8 mouse cellular contexts compared by ENCODE assay signal in the genomic region with DNA sequence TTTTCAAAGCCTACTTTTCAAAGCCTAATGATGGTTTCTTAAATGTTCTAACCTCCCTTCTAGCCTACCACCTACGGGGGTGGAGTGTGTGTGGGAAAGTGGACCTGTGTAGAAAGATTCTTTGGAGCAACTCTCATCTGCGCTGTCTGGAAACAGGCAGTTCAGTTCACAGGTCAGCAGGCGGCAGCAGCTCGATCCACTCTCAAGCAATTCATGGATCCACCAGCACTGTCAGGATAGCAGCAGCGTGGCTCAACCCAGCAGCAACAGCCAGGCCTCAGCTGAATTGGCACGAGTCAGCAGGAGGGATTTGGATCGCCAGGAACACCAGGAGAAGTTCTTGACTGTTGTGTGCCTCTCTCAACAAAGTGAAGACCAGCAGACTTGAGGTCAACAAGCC. TPM values are rescaled to one million over a fixed set of nuclear protein-coding genes. Genes with fewer than 3 reads are reported as not detected.
DNase-seq lines count a peak whose midpoint lies in the region; ATAC-seq and TF ChIP-seq lines count a peak whose summit lies in the region.

No protein-coding gene starts in this region.

- peak; percentile 58 for DNase-seq in embryo, embryonic 10 days (ENCODE audit: low spot score)
- DNase-seq in embryo, embryonic 9.5 days (ENCODE audit: extremely low spot score), result no peak
- peak; percentile 44 for DNase-seq in kidney, postnatal 0 days (ENCODE audit: low spot score)
- DNase-seq in ES-CJ7 (ENCODE audit: low read depth, low spot score), result peak; percentile 46
- peak; percentile 46 for DNase-seq in kidney, postnatal 14 days
- DNase-seq in Muller cell, postnatal 12 days (ENCODE audit: inconsistent ontology term), result no peak
- DNase-seq in forebrain, embryonic 11.5 days (ENCODE audit: low spot score), result no peak

- H3K9ac ChIP-seq in kidney, postnatal 0 days (ENCODE audit: low read depth, low read length), result no peak overlapping the region
- no peak overlapping the region for H3K9ac ChIP-seq in kidney, embryonic 14.5 days (ENCODE audit: low read depth, low read length)
- H3K9ac ChIP-seq in forebrain, embryonic 11.5 days (ENCODE audit: low read length), result no peak overlapping the region

- no peaks in the 10 kb centered on the region for H3K4me1 ChIP-seq in kidney, postnatal 0 days (replicated peaks; ENCODE audit: insufficient read depth, low read length)
- H3K4me1 ChIP-seq in kidney, embryonic 14.5 days (ENCODE audit: control insufficient read depth, insufficient read depth, low read length), result no peaks in the 10 kb centered on the region
- no peaks in the 10 kb centered on the region for H3K4me1 ChIP-seq in forebrain, embryonic 11.5 days (replicated peaks; ENCODE audit: control insufficient read depth, insufficient read depth, low read length)

- H3K27ac ChIP-seq in kidney, postnatal 0 days, result no peak overlapping the region
- H3K27ac ChIP-seq in kidney, embryonic 14.5 days (ENCODE audit: low read depth, low read length), result no peak overlapping the region
- no peak overlapping the region for H3K27ac ChIP-seq in forebrain, embryonic 11.5 days (ENCODE audit: low read depth, low read length)

- WGBS in kidney, postnatal 0 days, result 48% methylated on average over 7 of the region's 7 CpGs
- WGBS in kidney, embryonic 14.5 days, result 48% methylated on average over 7 of the region's 7 CpGs
- WGBS in forebrain, embryonic 11.5 days, result 46% methylated on average over 7 of the region's 7 CpGs

- no peaks in the 10 kb centered on the region for H3K9me3 ChIP-seq in kidney, postnatal 0 days (replicated peaks; ENCODE audit: low read length)
- H3K9me3 ChIP-seq in kidney, embryonic 14.5 days (ENCODE audit: control insufficient read depth, low read length), result no peaks in the 10 kb centered on the region
- H3K9me3 ChIP-seq in forebrain, embryonic 11.5 days (ENCODE audit: control insufficient read depth, low read length), result no peaks in the 10 kb centered on the region; the same call in 1 of the 2 replicates

- H3K27me3 ChIP-seq in kidney, postnatal 0 days (ENCODE audit: insufficient read depth, low read length), result no peaks in the 10 kb centered on the region
- no peaks in the 10 kb centered on the region for H3K27me3 ChIP-seq in kidney, embryonic 14.5 days (ENCODE audit: control insufficient read depth, insufficient read depth, low read length)
- no peaks in the 10 kb centered on the region for H3K27me3 ChIP-seq in forebrain, embryonic 11.5 days (ENCODE audit: control insufficient read depth, insufficient read depth, low read length)

- H3K4me3 ChIP-seq in kidney, postnatal 0 days (replicated peaks; ENCODE audit: low read depth, low read length), result no peak overlapping the region
- H3K4me3 ChIP-seq in kidney, embryonic 14.5 days (ENCODE audit: low read length), result no peak overlapping the region
- no peak overlapping the region for H3K4me3 ChIP-seq in forebrain, embryonic 11.5 days (ENCODE audit: low read depth, low read length)

- peak; percentile 60 for TF ChIP-seq CTCF in kidney, postnatal 0 days (IDR thresholded peaks at IDR 0.05; ENCODE audit: low read depth)

- H3K4me2 ChIP-seq in kidney, postnatal 0 days (ENCODE audit: low read length), result no peak overlapping the region
- no peak overlapping the region for H3K4me2 ChIP-seq in kidney, embryonic 14.5 days (replicated peaks; ENCODE audit: low read depth, low read length)
- H3K4me2 ChIP-seq in forebrain, embryonic 11.5 days (ENCODE audit: low read depth, low read length, severe bottlenecking), result no peak overlapping the region

- no peak for ATAC-seq in kidney, postnatal 0 days (replicated peaks; ENCODE audit: low FRiP score, low read depth)
- ATAC-seq in kidney, embryonic 14.5 days (ENCODE audit: low FRiP score, low TSS enrichment), result no peak
- no peak for ATAC-seq in forebrain, embryonic 11.5 days (replicated peaks; ENCODE audit: low FRiP score)

- H3K36me3 ChIP-seq in kidney, postnatal 0 days (ENCODE audit: insufficient read depth, low read length), result no peaks in the 10 kb centered on the region
- no peaks in the 10 kb centered on the region for H3K36me3 ChIP-seq in kidney, embryonic 14.5 days (ENCODE audit: control insufficient read depth, insufficient read depth, low read length)
- H3K36me3 ChIP-seq in forebrain, embryonic 11.5 days (ENCODE audit: control insufficient read depth, insufficient read depth, low read length), result no peaks in the 10 kb centered on the region

RNA-seq across cellular contexts. Expression of a gene that starts 53.1 kb away (rescaled TPM):
- polyA plus RNA-seq in kidney, postnatal 0 days (2015; fragmentation: Nextera tagmentation; extraction: Ambion mirVana), result 14.0 and 18.0 TPM in 2 replicates
- polyA plus RNA-seq in kidney, embryonic 14.5 days (2014; fragmentation: Nextera tagmentation; extraction: Ambion mirVana), result 14.5 and 15.6 TPM in 2 replicates
- 18.1 and 27.8 TPM in 2 replicates for polyA plus RNA-seq in forebrain, embryonic 11.5 days (2014; fragmentation: Nextera tagmentation; extraction: Ambion mirVana)

Comparison
In these comparisons a context has a peak if more than half of its experiments do, and no peak if none do; other contexts are left out.
1. DNase-seq: peak in embryo, embryonic 10 days (single experiment), kidney, postnatal 0 days (single experiment), ES-CJ7 (single experiment) and kidney, postnatal 14 days (single experiment); none in embryo, embryonic 9.5 days (single experiment), Muller cell, postnatal 12 days (single experiment) and forebrain, embryonic 11.5 days (single experiment).